Mouse (Mus musculus): Measurements from ENCODE around the gene Sgsm2.

DNA sequence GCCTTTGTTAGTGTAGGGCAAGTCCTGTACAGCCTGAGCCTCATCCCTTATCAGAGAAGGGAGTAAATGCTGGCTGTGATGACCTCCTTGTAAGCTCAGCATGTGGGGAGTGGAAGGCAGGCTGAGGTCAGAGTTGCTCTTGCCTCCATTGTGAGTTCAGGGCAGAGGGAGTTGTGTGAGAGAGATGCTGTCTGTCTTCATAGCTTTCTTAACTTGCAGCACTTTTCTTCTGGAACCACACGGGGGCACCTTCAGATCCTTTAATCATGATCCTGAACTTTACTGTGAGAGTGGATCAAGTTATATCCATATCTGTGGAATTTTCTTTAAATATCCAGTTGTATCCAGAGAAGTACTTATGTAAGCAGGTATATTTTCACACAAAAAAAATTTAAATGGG, 75.4 kb downstream of the Sgsm2 start:
- TF ChIP-seq CTCF (IDR thresholded peaks at IDR 0.05; ENCODE audit: extremely low read depth, insufficient read depth, insufficient read length, insufficient replicate concordance): no peak
- TF ChIP-seq POLR2A (IDR thresholded peaks at IDR 0.05; ENCODE audit: low read depth, low read length): no peak

All from spleen, adult 2 months (tissue).